Mouse (Mus musculus) heart, postnatal 4 days (tissue): ENCODE results near the gene Mad2l1bp. TPM values are rescaled to one million over a fixed set of nuclear protein-coding genes. Genes with fewer than 3 reads are reported as not detected.

Experiments used
- DNase-seq: peaks from one replicate; pipeline ENCODE4 v3.0.0; 2021
- total RNA-seq, 2 experiments: library from RNA; stranded (reverse); gene quantifications; 2 replicates each; pipeline ENCODE4 v1.2.3; 2021

The Mad2l1bp gene
- total RNA-seq, 2 experiments from 2014 or later = 16.2 to 17.5 TPM

DNA sequence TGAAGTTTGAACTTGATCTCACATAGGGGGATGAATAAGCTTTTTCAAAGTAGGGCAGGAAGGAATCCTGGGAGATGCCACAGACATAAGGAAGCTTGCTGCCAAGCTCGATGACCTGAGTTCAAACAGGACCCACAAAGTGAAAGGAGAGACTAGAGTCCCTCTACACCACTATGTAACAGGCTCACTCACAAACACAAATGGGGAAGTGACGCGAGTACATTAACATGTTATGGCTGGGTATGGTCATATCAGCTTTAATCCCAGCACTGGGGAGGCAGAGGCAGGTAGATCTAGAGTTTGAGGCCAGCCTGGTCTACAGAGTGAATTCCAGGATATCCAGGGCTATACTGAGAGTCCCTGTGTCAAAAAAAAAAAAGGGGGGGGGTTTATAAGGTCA, 983 bp upstream of the Mad2l1bp start:
- no peak for DNase-seq

- DNase-seq = peak; percentile 87
Measured at GRCm38 (mm10) chr17:46143578-46144423, 9.6 kb downstream of the Mad2l1bp start, which contains the start of gene Rsph9. TSS of gene Rsph9 (minus strand) at chr17:46144216.

DNA sequence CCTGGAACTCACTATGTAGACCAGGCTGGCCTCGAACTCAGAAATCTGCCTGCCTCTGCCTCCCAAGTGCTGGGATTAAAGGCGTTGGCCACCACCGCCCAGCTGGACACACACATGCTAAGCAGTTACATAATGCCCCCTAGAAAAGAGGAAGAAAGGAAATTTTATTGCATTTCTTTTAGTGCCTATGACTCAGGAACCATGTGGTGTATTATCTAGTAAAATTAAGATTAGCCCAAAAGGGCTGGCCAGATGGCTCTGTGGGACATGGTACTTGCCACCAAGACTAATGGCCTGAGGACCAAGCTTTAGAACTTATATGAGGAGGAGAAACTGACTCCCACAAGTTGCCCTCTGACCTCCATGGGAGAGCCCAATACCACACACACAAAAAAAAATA, 13.5 kb downstream of the Mad2l1bp start:
- no peak for DNase-seq

GRCm38 (mm10) chr17:46138563-46139236, 14.7 kb downstream of the Mad2l1bp start:
- no peak for DNase-seq

- no peak for DNase-seq
Measured at GRCm38 (mm10) chr17:46132862-46133261, 20.5 kb downstream of the Mad2l1bp start.

- peak; percentile 91 for DNase-seq
Measured at GRCm38 (mm10) chr17:46132058-46132718, 21.2 kb downstream of the Mad2l1bp start.

DNA sequence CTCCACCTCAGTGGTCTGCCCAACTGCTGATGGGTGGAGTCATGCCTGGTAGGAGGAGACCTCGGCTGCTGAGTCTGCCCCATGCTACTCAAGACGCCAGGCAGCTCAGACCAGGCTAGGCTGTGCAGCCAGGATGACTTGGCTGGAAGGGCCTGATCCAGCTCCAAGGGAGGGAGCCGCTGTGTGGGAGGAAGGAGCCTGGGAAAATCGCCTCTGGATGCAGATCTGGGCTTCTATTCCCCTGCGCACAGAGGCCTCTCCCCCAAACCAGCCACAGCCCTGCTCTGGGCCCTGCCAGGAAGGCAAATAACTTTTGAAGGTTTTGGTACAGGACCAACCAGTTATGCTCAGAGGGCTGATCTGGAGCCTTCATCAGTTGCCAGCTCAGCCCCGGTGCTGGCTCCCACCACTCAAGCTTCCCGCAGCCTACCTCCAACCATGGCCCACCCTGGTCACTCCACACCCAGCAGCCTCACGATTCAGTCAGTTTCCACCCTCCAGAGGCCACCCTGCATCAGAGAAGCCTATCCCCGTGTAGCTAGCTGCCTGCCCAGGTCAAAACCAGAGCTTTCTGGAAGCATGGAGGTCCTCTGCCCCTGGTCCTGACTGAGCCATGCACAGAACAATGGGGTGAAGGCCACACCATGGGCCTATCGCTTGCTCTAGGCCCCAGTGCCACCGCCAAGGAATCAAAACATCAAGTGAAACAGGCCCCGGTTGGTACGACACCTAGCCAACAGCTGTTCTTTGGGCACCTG, 23.4 kb downstream of the Mad2l1bp start:
- peak; percentile 69 for DNase-seq

DNA sequence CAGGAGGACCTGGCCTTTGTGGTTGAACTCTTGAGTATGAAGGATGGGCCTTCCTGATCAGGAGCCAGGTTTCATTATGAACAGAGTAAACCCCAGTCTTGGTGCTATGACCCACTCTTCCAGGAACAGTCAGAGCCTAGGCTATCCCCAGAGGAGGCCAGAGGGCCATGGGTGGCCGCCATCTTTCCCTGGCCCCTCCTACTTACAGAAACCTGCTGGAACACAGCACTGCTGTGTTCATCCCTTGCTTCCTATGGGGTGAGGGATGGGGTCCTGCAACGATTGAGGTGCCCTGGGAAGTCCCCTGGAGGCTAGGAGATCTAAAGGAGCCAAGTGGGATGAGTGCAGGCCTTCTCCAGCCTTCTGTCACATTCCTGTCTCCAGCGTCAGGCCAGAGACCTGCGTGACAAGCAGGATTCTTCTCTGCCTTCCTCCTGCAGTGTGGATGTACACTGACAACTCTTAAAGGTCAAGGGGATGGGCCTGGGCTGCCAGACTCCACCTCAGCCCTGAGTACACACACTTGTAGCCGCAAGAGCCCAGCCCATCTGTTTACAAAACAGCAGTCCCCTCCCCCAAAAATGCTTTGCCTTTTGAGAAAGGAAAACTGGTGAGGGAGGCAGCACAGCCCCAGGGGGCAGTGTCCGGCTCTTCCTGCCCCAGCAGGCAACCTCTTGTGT, 25.4 kb downstream of the Mad2l1bp start:
- DNase-seq = no peak

GRCm38 (mm10) chr17:46126608-46127007, 26.7 kb downstream of the Mad2l1bp start:
- no peak for DNase-seq

DNA sequence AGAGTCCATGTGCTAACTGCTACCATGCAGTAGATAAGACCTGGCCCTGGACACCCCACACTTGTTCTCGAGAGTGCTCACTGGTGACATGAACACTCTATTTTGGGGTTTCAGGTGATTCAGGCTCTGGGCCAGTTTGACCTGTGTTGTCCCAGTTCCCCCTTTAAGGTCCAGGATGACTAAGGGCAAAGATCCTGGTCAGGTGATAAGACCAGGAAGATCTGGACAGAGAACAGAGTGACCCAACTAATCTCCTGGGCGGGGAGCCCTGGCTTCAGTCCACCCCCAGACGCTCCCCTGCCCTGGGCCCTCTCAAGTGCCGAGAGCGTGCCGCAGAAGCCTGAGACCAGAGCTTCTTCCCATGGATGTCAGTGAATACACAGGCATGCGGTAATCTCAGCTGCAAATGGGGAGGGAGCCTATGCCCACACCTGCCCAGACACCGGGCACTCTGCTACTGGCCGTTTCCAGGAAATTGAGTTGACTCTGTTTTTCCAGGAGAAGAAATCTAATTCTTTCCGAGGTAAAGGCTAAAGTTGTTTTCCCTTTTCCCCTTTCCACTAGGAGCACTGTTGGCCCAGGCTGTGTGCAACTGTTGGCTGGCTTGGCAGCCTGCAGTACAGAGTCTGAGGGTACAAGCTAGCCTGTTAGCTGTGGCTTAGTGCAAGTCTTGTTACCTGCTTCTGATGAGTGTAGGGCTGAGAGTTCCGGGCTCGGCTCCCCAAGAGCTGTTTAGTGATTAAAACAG, 29.2 kb downstream of the Mad2l1bp start:
- DNase-seq = peak; percentile 46

DNA sequence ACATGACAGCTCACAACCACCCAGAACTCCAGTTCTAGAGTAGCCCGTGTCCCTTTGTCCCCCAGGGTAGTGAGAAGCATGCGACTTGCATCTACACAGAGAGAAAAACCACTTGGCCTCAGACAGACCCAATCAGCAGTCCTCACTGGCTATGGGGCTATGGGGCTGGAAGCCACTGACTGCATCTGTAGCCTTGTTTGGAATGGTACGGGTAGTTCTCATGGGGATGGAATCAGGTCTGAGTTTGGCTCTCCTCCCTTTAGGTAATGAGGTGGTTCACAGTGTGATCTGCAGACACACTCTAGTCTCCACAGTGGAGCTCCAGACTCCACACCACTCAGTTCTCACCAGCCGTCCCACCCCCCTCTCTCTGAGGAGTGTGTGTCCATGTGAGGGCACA, 30.1 kb downstream of the Mad2l1bp start:
- no peak for DNase-seq

DNA sequence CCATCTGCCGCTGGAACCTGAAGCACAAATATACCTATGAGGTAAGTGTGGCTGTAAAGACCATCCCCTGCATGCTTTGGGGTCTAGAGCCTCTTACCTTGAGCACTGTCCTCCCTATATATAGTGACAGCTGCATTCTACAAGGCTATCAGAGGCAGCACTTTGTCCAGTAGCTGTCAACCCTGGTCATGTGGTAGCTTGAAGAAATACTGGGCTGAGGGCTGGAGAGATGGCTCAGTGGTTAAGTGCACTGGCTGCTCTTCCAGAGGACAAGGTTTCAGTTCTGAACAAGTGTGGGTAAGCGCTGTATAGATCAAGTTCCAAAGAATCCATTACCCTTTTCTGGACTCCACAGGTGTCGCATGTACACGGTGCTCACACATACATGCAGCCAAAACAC, 30.6 kb downstream of the Mad2l1bp start:
- DNase-seq = no peak

GRCm38 (mm10) chr17:46119641-46120040, 33.7 kb downstream of the Mad2l1bp start:
- DNase-seq = no peak

DNA sequence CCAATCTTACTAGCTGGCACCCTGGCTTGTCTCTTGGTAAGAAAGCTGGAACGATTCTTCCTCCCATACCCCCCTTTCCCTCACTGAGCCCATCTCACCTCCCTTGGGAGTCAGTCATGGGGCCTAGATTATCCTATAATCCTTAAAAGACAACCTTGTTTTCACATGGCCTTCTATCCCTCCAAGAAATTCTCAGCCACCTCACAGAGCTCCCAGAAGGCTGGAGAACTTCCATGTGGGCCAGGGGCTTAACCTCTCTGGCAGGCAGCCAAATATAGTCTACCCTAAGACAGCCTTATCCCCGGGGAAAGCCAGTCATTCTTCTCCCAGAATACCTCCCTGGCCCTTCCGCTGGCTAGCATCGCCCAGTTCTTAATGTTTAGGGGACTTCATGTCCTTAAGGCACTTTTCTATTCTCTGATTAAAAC, 34.9 kb downstream of the Mad2l1bp start:
- DNase-seq = no peak

DNA sequence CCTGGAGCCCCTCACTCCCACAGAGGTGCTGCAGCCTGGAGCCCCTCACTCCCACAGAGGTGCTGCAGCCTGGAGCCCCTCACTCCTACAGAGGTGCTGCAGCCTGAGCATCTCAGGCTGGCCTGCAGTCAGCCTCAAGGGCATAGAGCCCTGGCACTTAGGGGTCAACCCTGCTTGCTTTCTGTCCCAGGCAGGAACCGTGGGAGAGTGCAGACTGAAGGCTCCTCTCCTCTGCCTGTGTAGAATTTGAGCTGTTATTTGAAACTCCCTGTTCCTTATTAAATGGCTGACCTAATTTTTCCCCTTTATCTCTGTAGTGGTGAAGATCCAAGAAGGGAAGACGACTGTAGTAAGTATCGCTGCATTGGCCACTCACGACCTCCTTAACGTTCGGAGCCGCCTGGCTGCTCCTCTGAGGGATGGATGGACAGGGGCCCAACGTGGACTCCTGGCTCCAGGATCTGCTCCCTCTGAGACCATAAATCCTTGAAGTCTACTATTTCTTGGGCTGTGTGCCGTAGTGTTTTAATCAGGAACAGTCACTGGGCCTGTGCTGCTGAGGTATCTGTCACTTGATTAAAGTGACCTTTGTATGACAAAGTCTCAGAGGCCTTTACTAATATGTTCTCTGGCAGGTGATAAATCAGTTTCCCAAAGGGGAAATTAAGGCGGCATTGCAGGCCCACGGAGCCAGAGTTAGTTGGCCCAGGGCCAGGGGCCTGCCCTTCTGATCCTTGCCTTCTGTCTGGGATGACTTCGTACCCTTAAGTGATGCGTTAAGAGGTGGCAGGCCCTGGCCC, 35.5 kb downstream of the Mad2l1bp start:
- DNase-seq = no peak

- no peak for DNase-seq
Measured at GRCm38 (mm10) chr17:46116881-46117280, 36.5 kb downstream of the Mad2l1bp start.

DNA sequence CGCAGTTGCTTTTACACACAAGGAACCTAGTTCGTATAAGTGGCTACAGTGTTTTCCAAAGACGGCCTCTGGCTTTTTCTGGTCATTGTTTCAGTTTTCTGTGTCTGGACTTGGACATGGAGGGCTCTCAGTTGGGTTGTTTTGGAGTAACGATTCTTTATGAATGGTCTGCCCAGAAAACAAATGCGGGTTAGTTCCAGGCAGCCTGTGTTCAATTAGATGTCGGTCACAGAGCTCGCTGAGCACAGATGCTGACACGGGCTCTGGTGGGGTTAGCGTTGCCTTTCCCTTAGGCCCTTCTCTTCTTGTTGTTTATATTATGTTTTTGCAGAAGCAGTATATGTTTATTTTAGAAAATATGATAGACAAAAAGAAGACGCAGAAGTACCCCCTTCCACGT, 37.2 kb downstream of the Mad2l1bp start:
- DNase-seq = no peak

DNA sequence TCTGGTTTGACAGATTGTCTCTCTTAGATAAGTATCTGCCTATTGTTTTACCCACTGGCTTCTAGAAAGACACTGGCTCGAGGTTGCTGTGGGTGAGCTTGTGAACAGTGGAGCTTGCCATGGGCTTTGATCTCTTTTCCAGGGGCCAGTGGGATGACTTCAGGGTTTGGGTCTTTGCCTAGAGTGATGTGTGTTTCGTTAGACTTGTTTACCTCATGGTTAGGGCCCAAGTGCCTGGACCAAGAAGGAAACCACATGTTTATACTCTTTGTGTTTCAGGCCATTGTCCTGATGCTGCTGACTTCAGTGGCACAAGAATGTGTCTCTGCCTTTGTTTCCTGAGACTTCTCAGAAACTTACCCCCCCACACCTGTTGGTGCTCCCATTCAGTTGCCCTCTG, 37.9 kb downstream of the Mad2l1bp start:
- no peak for DNase-seq

- peak; percentile 87 for DNase-seq
Measured at GRCm38 (mm10) chr17:46110402-46111289, 42.7 kb downstream of the Mad2l1bp start, which contains the start of gene Mrps18a. TSS of gene Mrps18a (plus strand) at chr17:46110986.
